Mouse (Mus musculus) gastrocnemius, postnatal 14 days (tissue): Measurements from ENCODE around the gene Psmb1. TPM values are rescaled to one million over a fixed set of nuclear protein-coding genes. Genes with fewer than 3 reads are reported as not detected.

Source experiments
- total RNA-seq, 2 experiments: library from RNA; stranded (reverse); gene quantifications; 2 replicates each; pipeline ENCODE4 v1.2.3; 2021

Psmb1 gene
- total RNA-seq, 2 experiments from 2014 or later, result 115 to 119 TPM

Other genes with a start within 250 kb of the Psmb1 start
- gene Dll1, start 122.9 kb downstream of the Psmb1 start, total RNA-seq, result 1 to 10 TPM; 5.6 to 6.0 TPM
- gene Fam120b, start 103.5 kb downstream of the Psmb1 start, total RNA-seq, result 1 to 10 TPM; 8.6 to 8.8 TPM
- gene Tbp, start 137 bp upstream of the Psmb1 start, total RNA-seq, result 1 to 10 TPM; 6.6 to 8.4 TPM
- gene Pdcd2, start 27.6 kb upstream of the Psmb1 start, total RNA-seq, result 10 to 100 TPM; 12.6 to 15.6 TPM
- 1 to 10 TPM; 2.5 to 3.2 TPM for gene Prdm9, start 64.6 kb upstream of the Psmb1 start, total RNA-seq
- 10 to 100 TPM; 14.7 to 15.2 TPM for gene Chd1, start 205.2 kb upstream of the Psmb1 start, total RNA-seq